Mouse (Mus musculus): ENCODE data around the gene Pcsk6. TPM values are rescaled to one million over a fixed set of nuclear protein-coding genes. Genes with fewer than 3 reads are reported as not detected.

The Pcsk6 gene
- total RNA-seq, 2 experiments from 2014 or later: 15.8 to 19.4 TPM

DNA sequence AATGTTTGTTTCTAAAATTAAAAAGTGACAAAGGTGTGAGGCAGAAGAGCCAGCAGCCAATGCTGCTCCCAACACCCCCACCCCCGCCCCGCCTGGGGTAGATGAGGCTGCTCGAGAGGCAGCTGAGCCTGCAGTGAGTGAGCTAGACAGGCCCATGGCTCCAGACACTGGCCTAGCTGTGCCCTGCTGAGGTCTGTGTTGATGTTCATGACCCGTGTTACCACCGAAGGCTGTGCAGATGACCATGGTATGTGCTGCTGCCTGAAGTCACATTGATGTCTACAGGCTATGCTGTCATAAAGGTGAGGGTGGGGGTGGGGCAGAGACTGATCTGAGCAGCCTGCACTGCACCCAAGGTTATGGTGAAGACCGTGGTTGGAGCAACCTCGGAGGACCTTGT, 237.3 kb downstream of the Pcsk6 start:
- no peak for DNase-seq (ENCODE audit: low spot score)

Other genes with a start within 250 kb of the Pcsk6 start
- gene Tarsl2, start 216.8 kb upstream of the Pcsk6 start, total RNA-seq (2021): 10 to 100 TPM; 60.7 to 62.2 TPM
- gene Tm2d3, start 170.6 kb upstream of the Pcsk6 start, total RNA-seq (2021): 10 to 100 TPM in 1 of 2 experiments, 1 to 10 TPM in 1; 9.7 to 13.5 TPM
- gene Gm45213, start 181.9 kb downstream of the Pcsk6 start, total RNA-seq (2021): not detected
- gene Snrpa1, start 197.3 kb downstream of the Pcsk6 start, total RNA-seq (2021): 10 to 100 TPM; 17.1 to 17.6 TPM
- 10 to 100 TPM; 32.0 to 32.5 TPM for gene Selenos, start 217.9 kb downstream of the Pcsk6 start, total RNA-seq (2021)
- 1 to 10 TPM; 3.1 to 3.8 TPM for gene Chsy1, start 247.8 kb downstream of the Pcsk6 start, total RNA-seq (2021)

All from gastrocnemius, adult 18-20 months (tissue).